Mouse (Mus musculus) kidney, embryonic 14.5 days (tissue): ENCODE results near the gene Cks1b. TPM values are rescaled to one million over a fixed set of nuclear protein-coding genes. Genes with fewer than 3 reads are reported as not detected.

Source experiments
- ATAC-seq: fragments of 200-750 bp; cut with Nextera tagmentation; 2 replicates; pipeline ENCODE4 v1.8.0; 2017; ENCODE audit warnings: moderate number of reproducible peaks, mild to moderate bottlenecking, moderate TSS enrichment, moderate library complexity; ENCODE audit not compliant: low FRiP score, low TSS enrichment
- H3K27ac ChIP-seq: fragments of 300-500 bp; sonication (generic); 2 replicates; pipeline ENCODE4 v1.5.1; 2014; ENCODE audit warnings: low read depth, mild to moderate bottlenecking, low read length, moderate library complexity, mixed read lengths
- H3K27me3 ChIP-seq: fragments of 300-500 bp; sonication (generic); 2 replicates; pipeline ENCODE4 v1.6.1; 2014; ENCODE audit warnings: mild to moderate bottlenecking, low read length; ENCODE audit not compliant: control insufficient read depth, insufficient read depth
- H3K36me3 ChIP-seq: fragments of 300-500 bp; sonication (generic); 2 replicates; pipeline ENCODE4 v1.6.1; 2014; ENCODE audit warnings: low read length, mixed read lengths; ENCODE audit not compliant: control insufficient read depth, insufficient read depth
- H3K4me1 ChIP-seq: fragments of 300-500 bp; sonication (generic); 2 replicates; pipeline ENCODE4 v1.6.1; 2014; ENCODE audit warnings: low read length, mixed read lengths; ENCODE audit not compliant: control insufficient read depth, insufficient read depth
- H3K4me2 ChIP-seq: fragments of 300-500 bp; sonication (generic); replicated peaks from 2 replicates; pipeline ENCODE4 v1.6.1; 2014; ENCODE audit warnings: low read depth, mild to moderate bottlenecking, low read length
- H3K4me3 ChIP-seq: fragments of 300-500 bp; sonication (generic); 2 replicates; pipeline ENCODE4 v1.5.1; 2014; ENCODE audit warnings: mild to moderate bottlenecking, low read length
- H3K9ac ChIP-seq: fragments of 300-500 bp; sonication (generic); 2 replicates; pipeline ENCODE4 v1.6.1; 2014; ENCODE audit warnings: low read depth, mild to moderate bottlenecking, low read length, moderate library complexity
- H3K9me3 ChIP-seq: fragments of 300-500 bp; sonication (generic); 2 replicates; pipeline ENCODE4 v1.6.1; 2016; ENCODE audit warnings: low read length; ENCODE audit not compliant: control insufficient read depth
- WGBS: fragments of 180-500 bp; shearing (Covaris S2); extraction: QIAGEN DNeasy Blood & Tissue Kit; methylation state at CpG from one replicate; pipeline ENCODE4 v1.1.7; 2014; 5-methylcytosine and 5-hydroxymethylcytosine counted together
- polyA plus RNA-seq: library from polyadenylated mRNA; unstranded; fragments of >200 nt; fragmentation: Nextera tagmentation; extraction: Ambion mirVana; gene quantifications from 2 replicates; pipeline ENCODE4 v1.2.1, GENCODE M21; 2014

The Cks1b gene
- polyA plus RNA-seq, 1 experiment from 2014 or later: 632 TPM

DNA sequence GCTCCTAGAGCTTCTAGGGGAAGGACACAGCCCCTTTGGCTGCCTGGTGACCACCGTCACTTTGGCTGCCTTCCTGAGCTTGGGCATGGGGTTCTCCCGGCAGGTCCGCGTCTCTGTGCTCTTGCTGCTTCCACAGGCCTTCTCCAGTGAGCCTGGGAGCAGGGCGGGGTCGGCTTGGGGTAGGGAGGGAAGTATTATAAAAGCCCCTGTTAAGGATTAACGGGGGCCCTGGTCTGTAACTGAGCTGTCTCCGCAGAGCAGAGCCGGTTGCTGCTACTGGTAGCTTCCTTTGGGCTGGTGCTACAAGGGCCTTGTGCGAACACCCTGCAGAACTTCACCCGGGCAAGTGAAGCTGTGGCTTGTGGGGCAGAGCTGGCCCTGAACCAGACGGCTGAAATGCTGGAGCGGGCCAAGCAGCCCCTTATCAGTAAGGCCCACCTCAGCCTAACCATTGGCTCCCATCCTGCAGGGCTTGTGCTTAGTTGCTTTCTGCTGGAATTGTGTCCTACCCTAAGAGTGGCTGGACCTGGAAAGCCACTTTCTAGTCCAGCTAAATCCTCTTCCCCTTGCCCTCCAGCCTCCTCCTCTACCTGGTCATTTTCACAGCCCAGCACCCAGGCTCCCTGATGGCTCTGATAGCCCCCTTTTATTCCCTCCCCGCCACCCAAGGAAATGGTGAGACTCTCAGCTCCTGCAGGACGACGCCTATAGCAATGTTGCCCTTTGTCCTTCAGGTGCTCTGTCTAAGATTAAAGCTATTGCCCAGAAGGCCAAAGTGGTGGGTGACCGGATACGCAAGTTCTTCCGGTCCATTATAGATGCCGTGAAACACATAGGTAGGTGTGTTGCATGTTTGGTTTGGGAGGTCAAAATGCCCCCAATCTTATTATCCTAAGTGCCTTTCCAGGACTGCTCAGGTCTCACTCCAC, 52.4 kb downstream of the Cks1b start:
- Histone ChIP-seq H3K4me1 (0 out of 2 replicates have a peak, but pooled peaks cover 4% of the 10 kb centered on the region), H3K9me3 (no peaks in the 10 kb centered on the region), H3K4me3 (no peak overlapping the region), H3K27me3 (no peaks in the 10 kb centered on the region), H3K27ac (no peak overlapping the region), H3K9ac (peak overlapping the region; percentile 18; the same call in 1 of the 2 replicates), H3K36me3 (no peaks in the 10 kb centered on the region), H3K4me2 (no peak overlapping the region)
- no peak for ATAC-seq
- 66% methylated on average over 20 of the region's 20 CpGs for WGBS

Other genes with a start within 250 kb of the Cks1b start
- gene Scamp3, start 240.9 kb downstream of the Cks1b start, polyA plus RNA-seq: 84.6 and 107 TPM in 2 replicates
- 34.5 and 49.3 TPM in 2 replicates for gene Fam189b, start 235.2 kb downstream of the Cks1b start, polyA plus RNA-seq
- 32.0 and 37.4 TPM in 2 replicates for gene Gba, start 215.5 kb downstream of the Cks1b start, polyA plus RNA-seq
- 12.5 and 13.2 TPM in 2 replicates for gene Thbs3, start 203.2 kb downstream of the Cks1b start, polyA plus RNA-seq
- gene Mtx1, start 191.3 kb downstream of the Cks1b start, polyA plus RNA-seq: 217 and 259 TPM in 2 replicates
- gene Muc1, start 189.3 kb downstream of the Cks1b start, polyA plus RNA-seq: 8.0 and 13.6 TPM in 2 replicates
- 321 and 407 TPM in 2 replicates for gene Krtcap2, start 172.4 kb downstream of the Cks1b start, polyA plus RNA-seq
- 2.8 and 3.6 TPM in 2 replicates for gene Trim46, start 172.1 kb downstream of the Cks1b start, polyA plus RNA-seq
- 134 and 200 TPM in 2 replicates for gene Dpm3, start 159.0 kb downstream of the Cks1b start, polyA plus RNA-seq
- 55.1 and 64.1 TPM in 2 replicates for gene Slc50a1, start 147.8 kb downstream of the Cks1b start, polyA plus RNA-seq
- gene Efna1, start 137.2 kb downstream of the Cks1b start, polyA plus RNA-seq: 45.4 and 58.8 TPM in 2 replicates
- 9.7 and 10.1 TPM in 2 replicates for gene Efna3, start 95.4 kb downstream of the Cks1b start, polyA plus RNA-seq
- 30.1 and 36.6 TPM in 2 replicates for gene Efna4, start 80.4 kb downstream of the Cks1b start, polyA plus RNA-seq
- 35.9 and 47.1 TPM in 2 replicates for gene Adam15, start 68.4 kb downstream of the Cks1b start, polyA plus RNA-seq
- gene Dcst2, start 56.4 kb downstream of the Cks1b start, polyA plus RNA-seq: 0.18 and 0.30 TPM in 2 replicates
- 0.63 and 1.5 TPM in 2 replicates for gene Dcst1, start 53.1 kb downstream of the Cks1b start, polyA plus RNA-seq
- 1.8 and 2.2 TPM in 2 replicates for gene Zbtb7b, start 23.6 kb downstream of the Cks1b start, polyA plus RNA-seq
- not detected in 2 replicates for gene Lenep, start 15.6 kb downstream of the Cks1b start, polyA plus RNA-seq
- gene Flad1, start 6.5 kb downstream of the Cks1b start, polyA plus RNA-seq: 19.6 and 24.9 TPM in 2 replicates
- 42.8 and 64.0 TPM in 2 replicates for gene Shc1, start 60 bp upstream of the Cks1b start, polyA plus RNA-seq
- gene Pygo2, start 11.8 kb upstream of the Cks1b start, polyA plus RNA-seq: 45.7 and 53.0 TPM in 2 replicates
- 15.5 and 19.4 TPM in 2 replicates for gene Pbxip1, start 18.3 kb upstream of the Cks1b start, polyA plus RNA-seq
- 53.8 and 60.4 TPM in 2 replicates for gene Pmvk, start 36.2 kb upstream of the Cks1b start, polyA plus RNA-seq
- gene Kcnn3, start 101.8 kb upstream of the Cks1b start, polyA plus RNA-seq: 1.4 and 2.1 TPM in 2 replicates